Mouse (Mus musculus): ENCODE data around the gene Trip11. TPM values are rescaled to one million over a fixed set of nuclear protein-coding genes. Genes with fewer than 3 reads are reported as not detected.

The Trip11 gene
- total RNA-seq, 1 experiment from 2014 or later, result 45.6 TPM

DNA sequence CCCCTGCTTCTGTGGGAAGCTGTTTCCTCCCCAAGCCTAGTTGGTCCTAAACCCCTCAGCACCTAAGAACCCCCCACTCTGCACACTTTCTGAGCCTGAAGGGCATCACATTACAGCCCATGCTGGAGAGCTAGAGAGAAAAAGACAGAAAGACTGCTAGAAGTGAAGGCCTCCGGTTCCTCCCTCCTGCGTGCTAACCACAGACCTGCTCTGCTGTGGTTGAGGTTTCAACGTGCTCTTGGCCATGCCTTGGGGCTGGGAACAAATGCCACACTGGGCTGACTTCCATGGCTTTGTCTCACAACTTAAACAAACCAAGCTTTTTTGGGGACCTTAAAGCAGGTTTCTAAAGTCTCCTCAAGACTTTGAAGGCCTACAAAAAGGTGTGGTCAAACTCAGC, 110.6 kb downstream of the Trip11 start:
- ATAC-seq (replicated peaks in 1 of 2; ENCODE audit: insufficient read depth in 1 of 2, low FRiP score in 2 of 2, low TSS enrichment in 1 of 2, low read depth in 1 of 2, poor library complexity in 2 of 2, severe bottlenecking in 2 of 2), result peak; percentile 85 to 87

DNA sequence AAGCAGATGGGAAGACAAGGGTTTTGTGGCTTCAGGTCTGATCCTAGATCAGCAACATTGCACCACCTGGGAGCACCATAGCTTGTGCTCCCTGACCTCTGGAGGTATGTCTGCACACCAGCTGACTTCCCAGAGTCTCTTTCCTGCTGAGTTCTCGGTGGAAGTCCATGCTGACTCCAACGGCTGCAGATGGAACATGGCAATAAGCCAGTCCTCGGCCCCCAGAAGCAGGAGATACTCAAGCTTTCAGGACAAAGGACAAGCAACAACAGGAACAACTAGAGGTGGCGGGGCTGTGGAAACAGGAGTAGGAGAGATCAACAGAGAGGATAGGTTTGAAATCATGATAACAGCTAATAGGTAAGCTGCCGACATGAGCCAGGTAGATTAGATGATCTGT, 111.3 kb downstream of the Trip11 start:
- ATAC-seq (replicated peaks in 1 of 2; ENCODE audit: insufficient read depth in 1 of 2, low FRiP score in 2 of 2, low TSS enrichment in 1 of 2, low read depth in 1 of 2, poor library complexity in 2 of 2, severe bottlenecking in 2 of 2), result no peak

DNA sequence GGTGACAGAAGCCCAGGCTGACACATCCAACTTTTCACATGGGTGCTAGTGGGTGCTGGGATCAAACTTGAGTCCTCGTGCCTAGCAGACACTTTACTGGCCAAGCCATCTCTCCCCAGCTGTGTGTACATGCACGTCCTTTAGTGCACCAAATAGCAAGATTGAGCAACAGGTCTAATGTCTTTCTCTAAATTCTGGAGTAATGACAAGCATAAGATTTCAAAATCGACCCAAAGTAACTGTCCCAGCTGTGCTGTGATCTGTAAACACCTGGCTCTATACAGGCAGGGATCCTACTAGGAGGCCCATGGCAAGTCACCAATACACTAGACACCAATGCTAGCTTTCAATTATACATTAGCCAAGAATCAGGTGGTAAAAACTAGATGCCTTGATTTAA, 112.0 kb downstream of the Trip11 start:
- ATAC-seq (replicated peaks in 1 of 2; ENCODE audit: insufficient read depth in 1 of 2, low FRiP score in 2 of 2, low TSS enrichment in 1 of 2, low read depth in 1 of 2, poor library complexity in 2 of 2, severe bottlenecking in 2 of 2), result no peak

DNA sequence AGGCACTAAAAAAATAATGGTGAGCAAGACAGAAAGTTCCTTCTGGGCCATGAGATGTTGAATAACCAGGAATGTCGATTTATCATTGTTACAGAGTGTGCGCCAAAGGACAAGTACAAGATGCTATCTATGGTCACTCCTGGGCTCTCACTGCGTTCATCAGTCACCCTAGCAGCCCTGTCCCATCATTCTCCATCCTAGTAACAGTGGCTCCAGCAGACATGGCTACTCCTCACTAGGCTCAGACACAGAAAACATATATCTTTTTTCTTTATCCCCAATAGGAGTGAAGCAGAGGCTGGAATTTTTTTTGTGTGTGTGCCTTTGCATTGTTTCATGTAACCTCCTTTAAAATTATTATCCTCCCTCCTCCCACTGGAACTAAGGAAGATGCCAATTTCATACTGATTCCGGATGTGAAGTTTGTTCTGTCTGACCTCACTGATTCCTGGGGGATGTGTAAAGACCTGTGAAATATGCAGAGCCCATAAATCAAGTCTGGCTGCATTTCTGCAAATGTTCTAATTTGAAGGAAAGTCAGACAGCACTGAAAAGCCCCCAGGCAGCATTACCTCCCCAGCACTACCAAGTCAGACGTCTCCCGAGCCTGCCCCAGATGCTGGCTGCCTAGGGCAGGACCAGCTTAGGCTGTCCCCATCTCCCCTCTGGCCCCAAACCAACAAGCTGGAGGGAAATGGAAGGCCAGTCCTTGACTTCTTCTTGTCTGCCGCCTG, 114.7 kb downstream of the Trip11 start:
- ATAC-seq (replicated peaks in 1 of 2; ENCODE audit: insufficient read depth in 1 of 2, low FRiP score in 2 of 2, low TSS enrichment in 1 of 2, low read depth in 1 of 2, poor library complexity in 2 of 2, severe bottlenecking in 2 of 2), result no peak

DNA sequence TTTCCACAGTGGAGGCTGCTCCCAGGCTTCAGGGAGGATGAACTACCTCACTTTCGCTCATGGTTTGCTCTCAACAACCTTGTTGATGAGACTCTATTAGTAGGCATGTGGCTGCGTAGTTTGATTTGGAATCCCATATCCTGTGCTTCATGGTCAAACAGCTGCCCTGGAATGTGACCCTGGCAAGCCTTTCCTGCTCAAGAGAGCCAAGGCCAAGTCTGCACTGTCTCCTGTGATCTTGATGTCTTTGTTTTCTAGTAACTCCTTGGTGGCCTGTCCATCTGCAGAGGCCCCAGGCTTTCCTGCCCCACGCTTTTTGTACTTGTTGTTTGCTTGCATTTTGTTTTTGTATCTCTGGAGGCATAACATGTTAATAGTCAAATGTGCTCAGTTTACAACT, 118.6 kb downstream of the Trip11 start:
- ATAC-seq (replicated peaks in 1 of 2; ENCODE audit: insufficient read depth in 1 of 2, low FRiP score in 2 of 2, low TSS enrichment in 1 of 2, low read depth in 1 of 2, poor library complexity in 2 of 2, severe bottlenecking in 2 of 2), result no peak

DNA sequence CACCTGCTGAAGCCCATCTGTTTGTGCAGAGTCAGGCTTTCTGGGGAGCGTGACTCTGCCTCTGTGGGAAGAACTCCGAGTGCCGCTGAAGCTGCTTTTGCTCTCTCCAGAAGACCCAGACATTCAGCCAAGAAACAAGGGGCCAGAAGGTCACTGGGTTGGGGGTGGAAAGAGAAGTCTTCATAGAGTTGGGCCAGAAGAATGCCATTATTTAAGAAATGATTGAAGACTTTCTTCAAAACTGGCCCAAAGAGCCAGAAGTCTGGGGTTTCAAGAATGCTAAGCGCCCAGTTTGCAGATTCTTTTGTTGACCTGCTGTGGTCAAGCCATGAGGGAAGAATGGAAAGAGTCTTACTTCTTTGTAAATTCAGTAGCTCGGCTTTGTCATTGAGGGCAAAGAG, 119.8 kb downstream of the Trip11 start:
- ATAC-seq (replicated peaks in 1 of 2; ENCODE audit: insufficient read depth in 1 of 2, low FRiP score in 2 of 2, low TSS enrichment in 1 of 2, low read depth in 1 of 2, poor library complexity in 2 of 2, severe bottlenecking in 2 of 2), result no peak

DNA sequence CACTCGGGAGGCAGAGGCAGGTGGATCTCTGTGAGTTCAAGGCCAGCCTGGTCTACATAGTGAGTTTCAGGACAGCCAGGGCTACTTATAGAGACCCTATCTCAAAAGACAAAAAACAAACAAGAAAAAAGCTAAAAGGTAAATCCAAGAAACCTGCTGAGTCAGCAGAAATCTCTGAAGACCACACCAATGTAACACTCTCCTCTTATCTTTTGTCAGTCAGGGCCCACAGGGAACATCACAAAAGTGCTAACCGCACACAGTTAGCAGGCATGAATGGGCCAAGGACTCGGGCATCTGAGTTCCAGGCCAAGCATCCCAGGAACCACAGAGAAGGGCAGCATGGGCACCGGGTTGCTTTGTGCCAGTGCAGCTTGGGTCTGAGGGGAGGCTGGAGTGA, 120.4 kb downstream of the Trip11 start:
- ATAC-seq (replicated peaks in 1 of 2; ENCODE audit: insufficient read depth in 1 of 2, low FRiP score in 2 of 2, low TSS enrichment in 1 of 2, low read depth in 1 of 2, poor library complexity in 2 of 2, severe bottlenecking in 2 of 2), result no peak

DNA sequence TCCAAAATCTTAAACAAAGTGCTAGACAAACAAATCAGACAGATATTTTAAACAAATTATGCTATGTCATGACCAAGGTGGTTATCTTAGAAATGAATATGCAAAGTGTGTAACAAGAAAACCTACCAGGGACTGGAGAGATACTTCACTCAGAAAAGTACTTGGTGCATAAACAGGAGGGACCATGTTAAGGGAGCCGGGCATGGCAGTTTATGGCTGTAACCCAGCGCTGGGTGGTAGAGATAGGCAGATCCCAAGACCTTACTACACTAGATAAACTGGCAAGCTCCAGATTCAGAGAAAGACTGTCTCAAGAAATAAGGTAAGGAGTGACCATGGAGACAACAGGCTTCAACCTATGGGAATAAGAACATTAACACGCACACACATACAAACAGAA, 123.3 kb downstream of the Trip11 start:
- ATAC-seq (replicated peaks in 1 of 2; ENCODE audit: insufficient read depth in 1 of 2, low FRiP score in 2 of 2, low TSS enrichment in 1 of 2, low read depth in 1 of 2, poor library complexity in 2 of 2, severe bottlenecking in 2 of 2), result no peak

DNA sequence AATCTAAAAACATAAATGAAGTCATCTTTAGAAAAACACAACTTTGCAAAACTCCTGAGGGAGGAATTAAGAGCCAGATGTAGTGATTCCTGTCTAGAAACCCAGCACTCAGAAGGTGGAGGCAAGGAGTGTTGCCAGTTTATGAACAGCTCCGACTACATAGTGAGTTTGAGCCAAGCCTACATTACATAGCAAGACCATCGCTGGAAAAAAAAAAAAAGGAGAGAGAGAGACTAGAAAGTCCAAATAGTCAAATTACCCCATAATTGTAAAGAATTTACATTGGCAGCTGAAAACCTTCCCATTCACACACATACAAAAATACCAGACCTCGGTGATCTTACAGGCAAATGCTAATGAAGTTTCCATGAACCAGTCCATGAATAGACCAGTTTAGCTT, 123.8 kb downstream of the Trip11 start:
- ATAC-seq (replicated peaks in 1 of 2; ENCODE audit: insufficient read depth in 1 of 2, low FRiP score in 2 of 2, low TSS enrichment in 1 of 2, low read depth in 1 of 2, poor library complexity in 2 of 2, severe bottlenecking in 2 of 2), result no peak

Other genes starting within 250 kb of the Trip11 start
- gene Tc2n, start 194.7 kb downstream of the Trip11 start, total RNA-seq (2017), result 0.94 TPM in 1 of 2 replicates, not detected in the other
- gene Fbln5, start 94.2 kb downstream of the Trip11 start, total RNA-seq (2017), result not detected in 2 replicates
- gene Atxn3, start 45.0 kb upstream of the Trip11 start, total RNA-seq (2017), result 48.0 and 55.8 TPM in 2 replicates
- 65.0 and 74.5 TPM in 2 replicates for gene Cpsf2, start 62.7 kb upstream of the Trip11 start, total RNA-seq (2017)
- gene Slc24a4, start 215.5 kb upstream of the Trip11 start, total RNA-seq (2017), result 0.20 and 0.56 TPM in 2 replicates

Data from hematopoietic stem cell, adult 5-6 weeks (primary cell).